Comparison of ENCODE assay signal across 14 mouse cellular contexts in genomic region chr14:122557353-122557752, GRCm38 (mm10). TPM values are rescaled to one million over a fixed set of nuclear protein-coding genes. Genes with fewer than 3 reads are reported as not detected.
DNase-seq lines count a peak whose midpoint lies in the region; TF ChIP-seq lines count a peak whose summit lies in the region.
"Had no signal": no experiment of that assay in that cellular context is flagged by ENCODE, and none has a peak within 500 bp of the region (broad histone marks: within the 10 kb centered on the region; RNA-seq: fewer than 3 reads in every experiment).

No protein-coding gene starts in this region.

- no peaks in the 10 kb centered on the region for H3K27me3 ChIP-seq in spleen, adult 2 months (ENCODE audit: control insufficient read depth, insufficient read depth, low read length)
- H3K27me3 ChIP-seq: embryonic facial prominence, embryonic 12.5 days; intestine, embryonic 15.5 days; liver, embryonic 12.5 days had no signal

- no peaks in the 10 kb centered on the region for H3K36me3 ChIP-seq in macrophage (ENCODE audit: inconsistent target)
- H3K36me3 ChIP-seq in spleen, adult 2 months (ENCODE audit: control insufficient read depth, insufficient read depth, low read length), result no peaks in the 10 kb centered on the region
- H3K36me3 ChIP-seq: embryonic facial prominence, embryonic 12.5 days; intestine, embryonic 15.5 days; liver, embryonic 12.5 days had no signal

- no peak overlapping the region for H3K27ac ChIP-seq in macrophage
- no peak overlapping the region; the same call in 1 of the 2 replicates for H3K27ac ChIP-seq in spleen, adult 2 months (ENCODE audit: insufficient read depth, low read length)
- H3K27ac ChIP-seq: embryonic facial prominence, embryonic 12.5 days; intestine, embryonic 15.5 days; liver, embryonic 12.5 days had no signal

- TF ChIP-seq CTCF in spleen, adult 2 months (IDR thresholded peaks at IDR 0.05; ENCODE audit: extremely low read depth, insufficient read depth, insufficient read length, insufficient replicate concordance), result no peak

- 6% methylated on average over 9 of the region's 9 CpGs for WGBS in macrophage (ENCODE audit: missing documents)
- WGBS in spleen, adult 2 months, result 5% methylated on average over 9 of the region's 9 CpGs

- no peak for TF ChIP-seq POLR2A in spleen, adult 2 months (IDR thresholded peaks at IDR 0.05; ENCODE audit: low read depth, low read length)

- H3K79me2 ChIP-seq in macrophage (ENCODE audit: inconsistent target), result no peaks in the 10 kb centered on the region

- H3K4me1 ChIP-seq in spleen, adult 2 months (ENCODE audit: control insufficient read depth, insufficient read depth, insufficient read length), result peaks cover 3% of the 10 kb centered on the region; the same call in 1 of the 2 replicates
- H3K4me1 ChIP-seq: embryonic facial prominence, embryonic 12.5 days; intestine, embryonic 15.5 days; liver, embryonic 12.5 days had no signal

- H3K4me3 ChIP-seq in macrophage (ENCODE audit: inconsistent target), result peak overlapping the region; percentile 21
- peak overlapping the region; percentile 51 for H3K4me3 ChIP-seq in spleen, adult 2 months (ENCODE audit: extremely low read depth, insufficient read depth, insufficient read length)
- H3K4me3 ChIP-seq: embryonic facial prominence, embryonic 12.5 days; intestine, embryonic 15.5 days; liver, embryonic 12.5 days had no signal

- DNase-seq in lung, postnatal 36 days, result peak; percentile 21
- DNase-seq in lung, postnatal 25 days (ENCODE audit: low spot score), result no peak
- peak; percentile 44 to 64 for DNase-seq in spleen, adult 2 months (ENCODE audit: low read depth in 1 of 2, low spot score in 2 of 2)
- no peak for DNase-seq in testis, postnatal 10 days (ENCODE audit: low spot score)
- DNase-seq in adrenal gland, adult (ENCODE audit: inconsistent age in 2 of 2, low spot score in 1 of 2), result no peak
- no peak for DNase-seq in frontal cortex, adult 2 months (ENCODE audit: extremely low spot score in 1 of 2, low spot score in 1 of 2)
- no peak for DNase-seq in urinary bladder, postnatal 25 days (ENCODE audit: low spot score)
- DNase-seq: cerebellum, adult 2 months; heart, adult 18-20 months; heart, postnatal 10 days had no signal

RNA-seq across cellular contexts. Expression of gene Pcca, which starts 23.2 kb away (rescaled TPM):
- 100 to 1,000 TPM in 5 of 26 experiments, 10 to 100 TPM in 21; 24.2 to 110 (median 89.6) TPM for total RNA-seq in macrophage (2018; cell fraction: chromatin; rRNA removed)
- 10 to 100 TPM; 12.3 to 23.8 (median 17.0) TPM for total RNA-seq in macrophage (2018; cell fraction: cytosol; rRNA removed)
- 10 to 100 TPM; 17.0 to 63.8 (median 39.4) TPM for total RNA-seq in macrophage (2018; cell fraction: nucleus; rRNA removed)
- 16.1 to 29.6 TPM (median 24.6 TPM) in 3 replicates for polyA plus RNA-seq in macrophage (2018)
- 2.6 and 4.8 TPM in 2 replicates for polyA plus RNA-seq in spleen, adult 2 months (2012; rRNA removed)
- polyA plus RNA-seq in frontal cortex, adult 2 months (2012; rRNA removed), result 32.0 and 34.8 TPM in 2 replicates

Comparison
In these comparisons a context has a peak if more than half of its experiments do, and no peak if none do; other contexts are left out.
1. DNase-seq: peak in lung, postnatal 36 days (single experiment) and spleen, adult 2 months (2 of 2); none in lung, postnatal 25 days (single experiment), testis, postnatal 10 days (single experiment), adrenal gland, adult (0 of 2), frontal cortex, adult 2 months (0 of 2) and urinary bladder, postnatal 25 days (single experiment).